ENCODE assay signal across 27 mouse cellular contexts in genomic region chr19:37793176-37793575, GRCm38 (mm10).
DNase-seq lines count a peak whose midpoint lies in the region; ATAC-seq lines count a peak whose summit lies in the region.
"Had no signal": no experiment of that assay in that cellular context is flagged by ENCODE, and none has a peak within 500 bp of the region (broad histone marks: within the 10 kb centered on the region; RNA-seq: fewer than 3 reads in every experiment).

No protein-coding gene starts in this region.

- H3K9me3 ChIP-seq in hindbrain, embryonic 13.5 days, result no peaks in the 10 kb centered on the region
- H3K9me3 ChIP-seq: embryonic facial prominence, embryonic 10.5 days; embryonic facial prominence, embryonic 15.5 days; heart, embryonic 12.5 days; hindbrain, embryonic 15.5 days; limb, embryonic 13.5 days; lung, embryonic 15.5 days had no signal

- H3K27ac ChIP-seq in hindbrain, embryonic 13.5 days, result no peak overlapping the region
- H3K27ac ChIP-seq: embryonic facial prominence, embryonic 10.5 days; embryonic facial prominence, embryonic 15.5 days; heart, adult 2 months; hindbrain, embryonic 15.5 days; limb, embryonic 13.5 days; lung, embryonic 15.5 days had no signal

- no peak overlapping the region for H3K9ac ChIP-seq in hindbrain, embryonic 13.5 days
- H3K9ac ChIP-seq: embryonic facial prominence, embryonic 15.5 days; heart, embryonic 12.5 days; hindbrain, embryonic 15.5 days; limb, embryonic 13.5 days; lung, embryonic 15.5 days had no signal

- peaks cover 39% of the 10 kb centered on the region for H3K27me3 ChIP-seq in hindbrain, embryonic 13.5 days
- H3K27me3 ChIP-seq: embryonic facial prominence, embryonic 15.5 days; heart, embryonic 12.5 days; hindbrain, embryonic 15.5 days; limb, embryonic 13.5 days; lung, embryonic 15.5 days had no signal

- H3K36me3 ChIP-seq in hindbrain, embryonic 13.5 days, result no peaks in the 10 kb centered on the region
- H3K36me3 ChIP-seq: embryonic facial prominence, embryonic 10.5 days; embryonic facial prominence, embryonic 15.5 days; heart, embryonic 12.5 days; hindbrain, embryonic 15.5 days; limb, embryonic 13.5 days; lung, embryonic 15.5 days had no signal

- no peak for ATAC-seq in hindbrain, embryonic 13.5 days (ENCODE audit: low FRiP score)
- ATAC-seq: CD4-positive, CD25-positive, alpha-beta regulatory T cell, adult 4 months; forebrain, embryonic 14.5 days; midbrain, embryonic 16.5 days had no signal

- H3K4me2 ChIP-seq in hindbrain, embryonic 13.5 days, result no peak overlapping the region
- H3K4me2 ChIP-seq: embryonic facial prominence, embryonic 15.5 days; heart, embryonic 12.5 days; hindbrain, embryonic 15.5 days; limb, embryonic 13.5 days; liver, embryonic 11.5 days; lung, embryonic 15.5 days; midbrain, embryonic 11.5 days had no signal

- 80% methylated on average over 9 of the region's 9 CpGs for WGBS in hindbrain, embryonic 13.5 days

- peak; percentile 49 for DNase-seq in retina, embryonic 14.5 days (ENCODE audit: low spot score)
- DNase-seq in retina, postnatal 1 day, result no peak
- DNase-seq in layer of hippocampus, adult 18-20 months (ENCODE audit: low spot score in 2 of 2), result peak; percentile 54 to 72
- DNase-seq in layer of hippocampus, postnatal 14 days (ENCODE audit: low spot score in 2 of 2), result peak; percentile 28 to 64
- no peak for DNase-seq in kidney, adult 9 months
- no peak for DNase-seq in spleen, postnatal 14 days (ENCODE audit: low spot score in 2 of 2)
- DNase-seq: adrenal gland, postnatal 14 days; cerebellum, adult 18-20 months; heart, adult 2 months; heart, postnatal 4 days; kidney, adult 18-20 months; kidney, postnatal 36 days; right cerebral cortex, postnatal 25 days; thymus, adult 18-20 months; thymus, postnatal 25 days had no signal

- no peak overlapping the region for H3K4me3 ChIP-seq in hindbrain, embryonic 13.5 days
- H3K4me3 ChIP-seq: embryonic facial prominence, embryonic 10.5 days; embryonic facial prominence, embryonic 15.5 days; heart, adult 2 months; heart, embryonic 12.5 days; hindbrain, embryonic 15.5 days; limb, embryonic 13.5 days; lung, embryonic 15.5 days had no signal

- peaks cover 15% of the 10 kb centered on the region for H3K4me1 ChIP-seq in hindbrain, embryonic 13.5 days (replicated peaks)
- H3K4me1 ChIP-seq: embryonic facial prominence, embryonic 15.5 days; lung, embryonic 15.5 days had no signal

Comparison
In these comparisons a context has a peak if more than half of its experiments do, and no peak if none do; other contexts are left out.
1. DNase-seq: peak in retina, embryonic 14.5 days (single experiment), layer of hippocampus, adult 18-20 months (2 of 2) and layer of hippocampus, postnatal 14 days (2 of 2); none in retina, postnatal 1 day (single experiment), kidney, adult 9 months (single experiment) and spleen, postnatal 14 days (0 of 2).